Mouse (Mus musculus): ENCODE results near the gene Pgap2.

Pgap2 gene

DNA sequence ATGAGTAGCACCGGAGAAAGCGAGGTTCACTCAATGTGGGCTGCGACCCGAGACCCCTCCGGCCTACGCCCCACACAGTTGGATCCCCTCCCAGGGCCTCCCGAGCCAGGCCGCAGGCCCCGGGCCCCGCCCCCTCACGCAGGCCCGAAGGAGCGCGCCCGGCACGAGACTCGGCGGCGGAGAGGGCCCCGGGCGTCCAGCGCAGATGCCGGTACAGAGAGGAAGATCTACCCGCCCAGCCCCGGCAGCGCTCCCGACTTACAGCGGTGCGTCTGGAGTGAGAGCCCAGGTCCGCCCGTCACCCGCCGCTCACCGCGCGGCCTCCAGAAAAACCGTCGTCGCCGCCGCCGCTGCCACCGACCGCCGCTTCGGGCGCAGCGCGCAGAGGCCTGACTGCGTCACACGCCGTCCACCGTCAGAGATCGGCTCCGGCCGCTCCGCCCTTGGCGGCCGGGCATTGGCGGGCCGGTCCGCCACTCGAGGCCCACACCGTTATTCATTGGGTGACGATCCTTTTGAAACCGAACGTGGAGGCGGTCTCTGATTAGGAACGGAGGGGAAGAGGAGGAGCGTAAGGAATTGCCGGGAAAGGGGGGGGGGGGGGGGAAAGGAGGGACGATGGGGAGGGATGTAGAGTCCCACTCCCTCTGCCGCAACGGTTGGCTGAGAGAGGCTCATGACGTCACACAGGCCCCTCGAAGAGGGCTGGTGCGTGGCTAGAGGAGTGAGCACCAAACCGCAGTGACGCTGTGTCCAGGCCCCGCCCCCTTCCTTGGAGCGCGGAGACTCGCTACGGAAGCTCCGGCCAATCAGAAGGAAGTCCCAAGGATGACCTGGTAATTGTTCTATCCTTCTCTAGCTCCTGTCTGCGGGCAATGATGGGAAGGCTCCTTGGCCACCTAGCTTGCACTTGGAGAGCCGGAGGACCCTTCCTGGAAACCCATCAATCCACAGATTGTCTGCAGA, at the start of gene Pgap2, which contains the start of gene Nup98:
Gene Pgap2 (plus strand): TSS at position 453 of the 966 bp plus-strand sequence.
Gene Nup98 (minus strand): TSS at position 421 of the 966 bp plus-strand sequence.
- DNase-seq (ENCODE audit: low spot score in 2 of 2), result peak; percentile 97 to 99

DNA sequence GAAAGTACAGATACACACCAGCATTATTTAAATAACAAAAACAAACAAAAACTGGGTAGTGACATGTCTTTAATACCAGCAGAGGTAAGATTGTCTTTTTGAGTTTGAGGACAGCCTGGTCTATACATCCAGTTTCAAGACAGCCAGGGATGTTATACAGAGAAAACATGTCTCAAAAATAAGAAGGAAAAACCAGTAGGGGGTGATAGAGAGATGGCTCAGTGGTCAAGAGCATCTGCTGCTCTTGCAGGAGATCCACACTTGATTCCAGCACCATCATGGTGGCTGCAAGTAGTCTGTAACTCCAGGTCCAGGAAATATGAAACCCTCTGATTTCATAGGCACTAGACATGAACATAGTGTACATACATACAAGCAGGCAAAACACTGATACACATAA, 39.7 kb upstream of the Pgap2 start:
- no peak for DNase-seq (ENCODE audit: low spot score in 2 of 2)

DNA sequence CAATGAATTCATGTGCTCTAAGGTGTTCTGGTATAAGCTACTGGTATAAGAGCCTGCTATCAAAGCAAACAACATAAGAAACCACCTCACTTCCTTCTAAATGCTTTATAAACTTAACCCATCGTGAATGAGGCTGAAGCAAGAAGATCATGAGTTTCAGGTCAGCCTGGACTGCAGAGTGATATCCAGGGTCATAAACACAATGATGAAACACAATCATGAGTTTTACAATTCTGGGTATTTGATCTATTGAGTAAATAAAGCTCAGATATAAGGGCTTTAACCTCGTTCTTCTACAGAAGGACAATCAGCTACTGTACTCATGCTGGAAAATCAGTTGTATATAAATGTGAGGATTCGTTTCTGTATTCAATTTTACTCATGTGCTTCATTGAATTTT, 26.2 kb upstream of the Pgap2 start:
- no peak for DNase-seq (ENCODE audit: low spot score in 2 of 2)

DNA sequence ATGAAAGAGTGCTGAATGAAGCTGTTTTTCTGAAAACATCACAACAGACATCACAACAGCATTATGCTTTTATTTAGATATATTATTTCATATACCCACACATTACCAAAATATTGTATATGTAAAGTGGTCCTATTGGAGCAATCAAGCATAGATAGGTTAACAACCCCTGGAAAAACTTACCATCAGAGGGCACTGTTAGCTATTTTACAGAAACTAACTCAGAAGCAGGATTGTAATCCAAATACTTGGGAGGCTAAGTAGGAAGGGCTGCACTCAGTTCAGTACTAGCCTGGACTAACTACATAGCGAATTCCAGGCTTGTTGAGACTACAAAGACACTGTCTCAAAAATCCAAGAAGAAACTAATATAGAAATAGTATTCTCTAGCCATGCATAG, 17.7 kb upstream of the Pgap2 start:
- DNase-seq (ENCODE audit: low spot score in 2 of 2), result no peak

DNA sequence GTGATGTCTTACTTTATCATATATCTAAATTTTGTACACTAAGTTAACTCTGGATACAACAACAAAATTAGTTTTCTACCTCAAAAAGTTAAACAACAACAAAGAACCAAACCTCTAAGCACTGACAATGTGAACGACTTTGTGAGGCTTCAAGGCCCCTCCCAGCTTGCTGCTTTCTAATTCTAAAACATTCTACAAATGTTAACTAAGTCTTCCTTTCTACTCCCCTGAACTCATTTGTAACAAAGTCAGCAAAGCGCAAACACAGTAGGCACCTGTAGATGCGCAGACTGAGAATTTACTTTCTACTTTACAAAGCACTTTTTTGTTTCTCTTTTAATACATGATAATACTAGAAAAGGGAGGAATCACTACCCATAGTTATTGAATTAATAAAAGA, 9.4 kb upstream of the Pgap2 start:
- no peak for DNase-seq (ENCODE audit: low spot score in 2 of 2)

DNA sequence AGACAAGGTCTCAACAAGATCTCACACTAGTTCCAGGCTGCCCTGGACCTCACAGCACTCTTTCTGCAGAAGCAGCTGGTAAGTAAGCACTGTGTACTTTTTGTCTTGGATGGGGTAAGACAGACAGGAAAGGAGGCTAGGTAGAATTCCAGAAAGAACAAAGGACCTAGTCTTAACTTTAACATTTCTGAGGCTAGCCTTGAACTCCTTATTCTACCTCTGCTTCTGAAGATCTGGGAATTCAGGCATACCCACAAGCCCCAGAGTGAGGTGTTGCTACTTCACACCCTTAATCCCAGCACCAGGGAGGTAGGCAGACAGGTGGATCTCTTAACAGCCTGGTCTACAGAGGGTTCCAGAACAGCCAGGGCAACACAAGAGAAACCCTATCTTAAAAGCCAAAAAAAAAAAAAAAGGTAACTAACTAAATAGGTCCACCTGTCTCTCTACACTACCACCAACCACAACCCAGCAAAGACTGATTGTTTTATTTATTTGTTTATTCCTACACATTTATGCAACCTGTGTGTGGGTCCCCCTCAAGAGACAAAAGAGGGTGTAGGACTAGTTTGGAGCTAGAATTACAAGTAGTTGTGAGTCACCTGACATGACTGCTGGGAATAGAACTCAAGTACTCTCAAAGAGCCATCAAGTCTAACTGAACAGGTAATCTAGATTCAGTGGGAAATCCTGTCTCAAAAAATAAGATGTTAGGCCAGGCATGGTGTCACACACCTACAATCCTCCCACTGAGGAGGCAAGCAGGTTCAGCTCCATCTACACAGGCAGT, 8.8 kb upstream of the Pgap2 start:
- DNase-seq (ENCODE audit: low spot score in 2 of 2), result no peak

DNA sequence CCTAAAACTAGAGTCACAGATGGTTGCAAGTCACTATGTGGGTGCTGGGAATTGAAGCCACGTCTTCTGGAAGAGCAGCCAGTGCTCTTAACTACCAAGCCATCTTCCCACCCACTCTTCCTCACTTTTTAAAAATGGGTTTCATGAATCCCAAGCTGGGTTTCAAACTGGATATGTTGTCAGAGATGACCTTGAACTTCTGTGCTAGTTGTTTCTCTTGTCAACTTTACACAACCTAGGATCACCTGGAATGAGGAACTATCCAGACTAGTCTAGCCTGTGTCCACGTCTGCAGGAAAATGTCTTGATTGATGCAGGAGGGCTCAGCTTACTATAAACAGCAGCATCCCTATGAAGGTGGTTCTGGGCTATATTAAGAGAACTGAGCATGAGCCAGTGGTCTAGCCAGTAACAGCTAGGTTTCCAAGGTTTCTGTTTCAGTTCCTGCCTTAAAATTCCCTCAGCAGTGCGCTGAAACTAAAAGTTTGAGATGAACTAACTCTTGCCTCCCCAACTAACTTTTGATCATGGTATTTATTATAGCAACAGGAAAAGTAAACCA, 5.6 kb upstream of the Pgap2 start:
- DNase-seq (ENCODE audit: low spot score in 2 of 2), result no peak

DNA sequence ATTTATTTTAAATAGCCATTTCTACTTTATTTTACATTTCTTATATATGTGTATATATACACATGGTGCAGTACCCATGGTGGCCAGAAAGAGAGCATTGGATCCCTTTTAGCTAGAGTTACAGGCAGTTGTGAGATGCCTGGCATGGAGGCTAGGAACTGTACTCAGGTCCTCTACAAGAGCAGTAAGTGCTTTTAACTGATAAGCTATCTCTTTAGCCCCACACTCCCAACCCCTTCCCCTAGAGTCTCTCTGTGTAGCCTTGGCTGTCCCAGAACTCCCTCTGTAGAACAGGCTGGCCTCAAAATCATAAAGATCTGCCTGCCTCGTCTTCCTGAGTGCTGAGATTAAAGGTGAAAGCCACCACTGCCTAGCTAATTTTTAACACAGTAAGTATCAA, 4.4 kb upstream of the Pgap2 start:
- no peak for DNase-seq (ENCODE audit: low spot score in 2 of 2)

DNA sequence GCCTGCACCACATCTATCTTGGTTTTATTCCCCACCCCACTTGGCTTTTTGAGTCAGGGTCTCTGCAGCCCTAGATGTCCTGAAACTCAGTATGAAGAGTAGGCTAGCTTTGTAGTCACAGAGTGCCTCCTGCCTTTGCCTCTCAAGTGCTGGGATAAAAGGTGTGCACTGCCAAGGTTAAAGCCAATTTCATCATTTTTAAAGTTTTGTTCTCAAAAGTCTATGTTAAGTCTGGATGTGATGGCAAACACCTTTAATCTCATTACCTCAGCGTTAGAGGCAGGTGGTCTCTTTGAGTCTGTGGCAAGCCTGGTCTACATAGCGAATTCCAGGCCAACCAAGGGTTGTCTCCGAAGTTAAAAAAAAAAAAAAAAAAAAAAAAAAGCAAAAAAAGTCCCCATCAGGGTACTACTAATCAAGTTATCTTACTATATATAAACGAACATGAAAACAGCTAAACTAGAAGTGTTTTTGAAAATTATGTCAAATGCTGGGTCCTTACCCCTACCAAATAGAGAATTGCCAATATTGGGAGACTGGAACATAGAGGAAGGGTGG, 1.1 kb upstream of the Pgap2 start:
- DNase-seq (ENCODE audit: low spot score in 2 of 2), result no peak

DNA sequence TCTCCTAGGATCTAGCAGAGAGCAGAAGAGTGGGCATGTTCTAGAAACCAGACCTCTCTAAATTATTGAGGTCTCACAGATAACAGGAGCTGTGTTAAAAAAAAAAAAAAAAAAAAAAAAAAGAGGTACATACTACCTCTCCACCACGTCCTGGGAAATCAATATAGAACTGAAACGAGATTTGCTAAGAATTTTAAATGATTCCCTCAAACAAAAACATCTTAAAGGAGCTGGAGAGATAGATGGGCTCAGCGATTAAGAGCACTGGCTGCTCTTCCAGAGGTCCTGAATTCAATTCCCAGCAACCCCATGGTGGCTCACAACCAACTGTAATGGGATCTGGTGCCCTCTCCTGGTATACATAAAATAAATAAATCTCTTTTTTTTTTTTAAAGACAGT, 1.1 kb downstream of the Pgap2 start:
- no peak for DNase-seq (ENCODE audit: low spot score in 2 of 2)

DNA sequence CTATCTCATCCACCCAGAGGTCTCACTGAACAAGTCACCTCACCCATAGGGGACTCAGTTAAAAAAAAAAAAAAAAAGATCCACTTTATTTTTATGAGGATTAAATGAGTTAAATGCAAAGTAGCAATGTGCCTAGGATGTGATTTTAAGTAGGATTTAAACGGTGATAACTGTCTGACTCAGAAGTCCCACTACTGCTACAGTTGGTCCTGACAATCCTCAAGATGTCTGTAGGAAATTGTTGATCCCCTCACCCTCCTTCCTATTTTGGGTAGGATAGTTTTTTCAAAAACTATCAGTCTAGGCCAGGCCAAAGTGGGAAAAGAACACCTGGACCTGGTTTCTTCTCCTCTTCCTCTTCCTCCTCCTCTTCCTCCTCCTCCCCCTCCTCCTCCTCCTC, 11.9 kb downstream of the Pgap2 start:
- DNase-seq (ENCODE audit: low spot score in 2 of 2), result no peak

DNA sequence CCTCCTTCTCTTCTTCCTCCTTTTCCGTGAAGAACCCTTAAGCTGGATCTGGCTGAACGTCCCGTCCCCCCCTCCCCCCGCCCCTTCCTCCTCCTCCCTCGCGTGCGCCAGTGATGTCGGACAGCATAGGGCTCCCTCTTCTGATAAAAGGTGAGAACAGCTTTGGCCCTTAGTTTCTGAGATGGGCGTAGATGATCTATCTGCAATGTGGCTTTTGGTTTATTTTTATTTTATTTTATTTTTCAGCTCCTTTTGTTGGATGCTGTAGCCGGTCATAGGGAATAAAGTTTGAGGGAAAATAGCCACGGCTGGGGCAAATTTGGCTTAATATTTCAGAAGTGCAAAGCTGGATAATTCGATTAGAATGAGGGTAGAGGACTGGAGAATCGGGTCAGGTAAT, 12.3 kb downstream of the Pgap2 start:
- no peak for DNase-seq (ENCODE audit: low spot score in 2 of 2)

DNA sequence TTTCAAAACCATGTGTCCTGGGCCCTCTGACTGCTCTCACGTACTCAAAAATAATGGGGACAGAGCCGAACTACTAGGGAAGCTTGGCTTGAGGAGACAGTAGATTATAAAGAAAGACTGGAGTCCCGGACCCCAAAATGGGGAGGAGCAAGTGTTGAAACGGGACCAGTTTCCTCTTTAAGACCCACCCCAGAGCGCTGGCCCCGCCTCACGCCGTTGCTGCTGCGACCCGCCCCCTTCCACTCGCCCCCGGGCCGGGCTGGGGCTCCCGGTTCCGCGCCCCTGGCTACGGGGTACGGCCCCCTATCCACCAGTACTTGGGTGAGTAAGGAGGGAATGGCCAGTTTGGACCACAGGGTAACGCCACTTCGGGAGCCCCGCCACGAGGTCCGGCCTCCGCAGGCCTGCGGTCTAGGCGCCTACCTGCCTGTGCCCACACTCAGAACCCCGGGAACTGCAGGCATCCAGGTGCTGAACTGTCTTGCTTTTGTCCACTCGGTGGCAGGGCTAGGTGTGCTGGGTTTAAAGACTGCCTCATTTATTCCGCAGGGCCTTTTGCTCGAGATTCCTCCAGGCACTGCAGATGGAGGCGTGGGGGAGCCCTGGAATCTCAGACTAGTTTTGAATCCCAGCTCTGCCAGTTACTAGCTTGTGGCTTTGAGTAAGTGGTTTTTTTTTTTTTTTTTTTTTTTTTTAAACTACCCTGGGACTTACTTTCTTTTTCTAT, 13.0 kb downstream of the Pgap2 start:
- DNase-seq (ENCODE audit: low spot score in 2 of 2), result peak; percentile 69 to 74

DNA sequence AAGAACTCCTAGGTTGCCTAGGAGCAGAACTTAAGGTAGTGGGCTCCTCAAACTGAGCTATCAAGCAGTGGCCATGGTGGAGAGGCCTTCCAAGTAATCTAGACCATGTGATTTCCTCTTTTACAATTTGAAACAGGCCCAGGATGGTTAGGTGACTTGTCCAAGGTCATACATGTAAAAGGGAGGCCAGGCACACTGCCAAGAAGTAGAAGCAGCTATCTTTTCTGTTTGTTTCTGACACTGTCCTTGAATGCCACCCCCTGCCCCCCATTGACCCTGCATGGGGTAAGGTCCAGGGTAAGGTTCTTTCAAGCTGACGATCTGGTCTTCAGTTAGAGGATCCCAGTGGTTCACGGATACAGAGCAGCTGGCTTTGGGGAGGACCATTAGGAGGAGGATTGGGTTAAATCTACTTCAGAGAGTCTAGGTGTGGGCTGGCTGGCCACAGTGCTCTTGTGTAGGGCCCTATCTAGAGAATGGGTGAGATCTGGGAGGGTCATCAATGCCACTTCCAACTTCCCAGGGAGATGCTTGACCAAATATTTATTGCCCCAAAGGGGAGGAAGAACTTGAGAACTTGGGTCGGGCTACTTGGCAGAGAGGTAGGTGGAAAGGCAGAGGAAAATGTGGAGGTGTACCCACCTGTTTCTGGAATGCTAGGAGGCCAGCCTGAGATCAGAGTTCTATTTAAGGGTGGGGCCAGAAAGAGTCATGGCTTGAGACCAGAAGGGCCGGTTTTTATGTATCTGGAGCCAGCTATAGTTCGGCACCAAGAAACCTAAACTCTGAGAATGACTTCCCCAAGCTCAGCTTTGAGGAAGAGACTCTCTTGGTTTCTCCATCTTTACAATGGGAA, 14.1 kb downstream of the Pgap2 start:
- DNase-seq (ENCODE audit: low spot score in 2 of 2), result no peak

DNA sequence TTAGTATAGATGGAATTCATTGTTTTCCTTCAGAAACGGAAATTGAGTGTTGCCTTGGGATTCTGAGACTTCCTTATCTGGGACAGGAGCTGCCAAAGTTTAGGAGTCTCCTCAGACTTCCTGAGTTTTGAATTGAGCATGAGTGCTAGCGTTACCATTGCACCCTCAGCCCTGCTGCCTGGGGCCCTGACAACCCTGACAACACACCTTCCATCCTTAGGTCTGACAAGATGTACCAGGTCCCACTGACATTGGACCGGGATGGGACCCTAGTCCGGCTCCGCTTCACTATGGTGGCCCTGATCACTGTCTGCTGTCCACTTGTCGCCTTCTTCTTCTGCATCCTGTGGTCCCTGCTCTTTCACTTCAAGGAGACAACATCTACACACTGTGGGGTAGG, 16.0 kb downstream of the Pgap2 start:
- no peak for DNase-seq (ENCODE audit: low spot score in 2 of 2)

DNA sequence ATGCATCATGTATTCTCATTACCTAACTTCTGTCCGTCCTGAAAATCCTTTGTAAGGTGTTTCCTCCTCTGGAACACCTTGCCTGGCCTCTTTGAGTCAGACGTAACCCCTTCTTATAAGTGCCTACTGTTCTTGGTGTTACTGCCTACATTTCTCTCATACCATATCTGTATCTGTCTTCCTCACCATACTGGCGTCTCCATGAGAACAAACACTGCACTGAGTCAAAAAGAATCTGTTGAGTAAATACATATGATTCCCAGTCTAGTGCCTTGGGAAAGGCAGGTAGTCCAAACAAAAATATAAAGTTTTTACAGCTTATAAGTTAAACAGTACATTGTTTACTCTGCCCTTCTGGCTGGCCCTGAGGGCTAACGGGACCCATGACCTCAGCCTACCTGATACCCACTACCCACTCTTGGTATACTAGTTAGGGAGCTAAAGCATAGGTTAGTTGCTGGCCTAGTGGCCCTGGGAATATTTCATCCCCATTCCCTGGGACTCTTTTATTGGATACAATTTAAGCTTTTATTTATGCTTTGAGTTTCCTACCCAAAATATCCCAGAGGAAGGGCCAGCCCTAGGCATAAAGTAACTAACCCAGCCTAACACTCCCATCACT, 18.2 kb downstream of the Pgap2 start:
- DNase-seq (ENCODE audit: low spot score in 2 of 2), result no peak

DNA sequence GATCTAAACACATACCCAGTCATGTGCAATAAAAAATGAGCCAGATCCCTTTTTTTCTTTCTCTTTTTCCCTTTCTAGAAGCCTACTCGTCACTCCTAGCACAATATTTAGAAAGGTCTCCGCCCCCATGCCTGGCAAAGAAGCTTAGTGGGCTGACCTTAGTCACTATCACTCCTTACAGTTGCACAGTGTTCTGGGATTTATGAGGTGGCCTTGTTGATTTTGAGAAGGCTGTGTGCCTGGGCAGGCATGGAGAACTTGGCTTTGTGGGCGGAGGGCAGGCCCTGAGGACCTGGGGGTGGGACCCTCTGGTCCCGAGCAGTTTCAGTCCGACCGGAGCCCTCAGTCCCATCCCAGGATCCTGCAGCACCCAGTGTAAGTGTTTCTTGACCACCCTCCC, 19.8 kb downstream of the Pgap2 start:
- DNase-seq (ENCODE audit: low spot score in 2 of 2), result no peak

DNA sequence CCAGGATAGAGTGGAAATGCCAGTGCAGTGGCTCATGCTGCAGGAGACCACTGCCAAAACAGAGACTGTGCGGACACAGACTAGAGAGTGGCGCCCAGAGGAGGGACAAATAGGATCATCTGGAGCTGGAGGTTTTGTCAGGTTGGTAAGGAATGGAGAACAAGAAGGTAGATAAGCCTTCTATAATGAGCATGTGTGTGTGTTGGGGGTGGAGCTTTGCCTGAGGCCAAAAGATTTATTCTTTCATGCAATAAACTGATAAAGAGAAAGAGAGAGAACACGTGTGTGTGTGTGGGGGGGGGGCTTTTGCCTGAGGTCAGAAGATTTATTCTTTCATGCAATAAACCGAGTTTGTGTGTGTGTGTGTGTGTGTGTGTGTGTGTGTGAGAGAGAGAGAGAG, 23.1 kb downstream of the Pgap2 start:
- DNase-seq (ENCODE audit: low spot score in 2 of 2), result no peak

DNA sequence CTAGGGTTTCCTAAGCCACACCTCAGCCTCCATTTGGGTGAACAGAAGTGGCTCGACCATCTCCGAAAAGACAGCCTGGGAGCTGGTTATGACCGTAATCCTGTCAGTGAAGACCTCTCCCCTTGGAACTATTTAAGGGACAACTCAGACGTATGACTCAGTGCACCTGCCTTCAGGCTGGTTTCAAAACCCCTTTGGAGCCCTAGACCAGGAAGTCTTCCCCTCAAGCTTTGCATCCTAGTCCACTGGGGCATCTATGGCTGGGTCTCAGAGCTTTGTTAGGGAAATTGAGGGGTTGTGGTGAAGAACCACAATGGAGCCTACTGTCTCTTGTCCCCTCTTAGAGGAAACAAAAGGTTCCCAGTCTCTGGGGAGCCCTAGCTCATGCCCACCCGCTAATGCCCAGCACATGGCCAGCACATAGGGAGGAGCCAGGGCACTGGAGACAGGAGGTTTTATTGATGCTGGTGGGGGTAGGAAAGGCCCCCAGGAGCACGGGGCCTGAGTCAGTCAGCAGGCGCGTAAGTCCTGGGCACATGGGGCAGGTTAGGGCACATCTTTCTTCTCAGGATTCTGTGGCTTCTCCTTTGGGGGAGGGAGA, 28.8 kb downstream of the Pgap2 start:
- no peak for DNase-seq (ENCODE audit: low spot score in 2 of 2)

DNA sequence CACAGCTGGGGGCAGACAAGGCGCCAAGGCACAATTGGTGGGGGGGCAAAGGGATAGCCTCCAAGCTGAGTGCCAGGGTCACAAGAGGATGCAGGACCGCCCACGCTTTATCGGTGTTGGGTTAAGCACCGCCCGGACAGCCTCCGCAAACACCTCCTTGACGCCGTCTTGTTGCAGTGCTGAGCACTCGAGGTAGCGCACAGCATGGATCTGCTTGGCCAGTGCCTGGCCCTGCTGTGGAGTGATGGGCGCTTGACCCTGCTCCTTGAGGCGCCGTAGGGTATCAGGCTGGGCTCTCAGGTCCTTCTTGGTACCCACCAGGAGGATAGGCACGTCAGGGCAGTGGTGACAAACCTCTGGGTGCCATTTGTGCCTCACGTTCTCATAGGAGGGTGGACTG, 29.6 kb downstream of the Pgap2 start:
- DNase-seq (ENCODE audit: low spot score in 2 of 2), result no peak
